Mouse (Mus musculus) inflammation-experienced regulatory T-cells, adult 6 months (primary cell): ENCODE results near the gene Ccdc71. TPM values are rescaled to one million over a fixed set of nuclear protein-coding genes. Genes with fewer than 3 reads are reported as not detected.
A peak's percentile ranks its signal among the peaks of the same experiment; 100 is the strongest.

Source experiments
- ATAC-seq: one replicate; pipeline ENCODE4 v1.8.0; 2017
- polyA plus RNA-seq, 3 experiments: library from polyadenylated mRNA; unstranded; fragments of 100-300 nt; shearing (Covaris generic); gene quantifications; one replicate each; pipeline ENCODE4 v1.2.1; 2017

Ccdc71 gene
- polyA plus RNA-seq, 3 experiments from 2014 or later, result 22.9 to 28.1 (median 27.5) TPM

GRCm38 (mm10) chr9:108490559-108491285, 30.4 kb downstream of the Ccdc71 start, which contains the start of gene Usp19:
Gene Usp19, plus strand, starts transcription at chr9:108490602.
- peak; percentile 94 for ATAC-seq

GRCm38 (mm10) chr9:108491286-108491580, 30.9 kb downstream of the Ccdc71 start:
- no peak for ATAC-seq

- no peak for ATAC-seq
These were observed 31.9 kb downstream of the Ccdc71 start for GRCm38 (mm10) chr9:108492043-108492750.

GRCm38 (mm10) chr9:108493246-108493645, 32.9 kb downstream of the Ccdc71 start:
- no peak for ATAC-seq

GRCm38 (mm10) chr9:108494146-108494825, 34.0 kb downstream of the Ccdc71 start:
- ATAC-seq, result no peak

- ATAC-seq, result no peak
These were observed 34.6 kb downstream of the Ccdc71 start for GRCm38 (mm10) chr9:108494905-108495304.

GRCm38 (mm10) chr9:108499231-108499630, 38.9 kb downstream of the Ccdc71 start:
- ATAC-seq, result no peak

- no peak for ATAC-seq
These were observed 39.6 kb downstream of the Ccdc71 start for GRCm38 (mm10) chr9:108499943-108500342.

GRCm38 (mm10) chr9:108506901-108507300, 46.6 kb downstream of the Ccdc71 start:
- ATAC-seq, result no peak

- ATAC-seq, result peak; percentile 100
These were observed 47.5 kb downstream of the Ccdc71 start, which contains the start of gene Qars for GRCm38 (mm10) chr9:108507619-108508434. Gene Qars, plus strand, starts transcription at chr9:108507706.

- no peak for ATAC-seq
These were observed 48.4 kb downstream of the Ccdc71 start for GRCm38 (mm10) chr9:108508776-108509175.

Other genes starting within 250 kb of the Ccdc71 start
- gene Dag1, start 196.6 kb upstream of the Ccdc71 start, polyA plus RNA-seq, result 1 to 10 TPM; 1.6 to 3.2 (median 2.2) TPM
- gene Nicn1, start 170.1 kb upstream of the Ccdc71 start, polyA plus RNA-seq, result 1 to 10 TPM; 1.2 to 2.6 (median 1.6) TPM
- gene Amt, start 163.7 kb upstream of the Ccdc71 start, polyA plus RNA-seq, result 1 to 10 TPM in 2 of 3 experiments, under 1 TPM in 1; 0.18 to 1.3 (median 1.1) TPM
- gene Rhoa, start 154.4 kb upstream of the Ccdc71 start, polyA plus RNA-seq, result 100 to 1,000 TPM; 323 to 459 (median 386) TPM
- gene Tcta, start 154.4 kb upstream of the Ccdc71 start, polyA plus RNA-seq, result 10 to 100 TPM in 2 of 3 experiments, 1 to 10 TPM in 1; 9.6 to 17.6 (median 14.8) TPM
- gene Gpx1, start 121.6 kb upstream of the Ccdc71 start, polyA plus RNA-seq, result 100 to 1,000 TPM; 489 to 506 (median 494) TPM
- gene Usp4, start 112.7 kb upstream of the Ccdc71 start, polyA plus RNA-seq, result 100 to 1,000 TPM in 2 of 3 experiments, 10 to 100 TPM in 1; 91.3 to 131 (median 111) TPM
- gene 1700102P08Rik, start 67.7 kb upstream of the Ccdc71 start, polyA plus RNA-seq, result 1 to 10 TPM in 2 of 3 experiments, under 1 TPM in 1; 0.78 to 2.2 (median 1.0) TPM
- not detected for gene Ccdc36, start 32.0 kb upstream of the Ccdc71 start, polyA plus RNA-seq
- not detected for gene BC048562, start 24.0 kb upstream of the Ccdc71 start, polyA plus RNA-seq
- 1 to 10 TPM in 2 of 3 experiments, under 1 TPM in 1; 0.94 to 1.9 (median 1.6) TPM for gene Klhdc8b, start 1.1 kb downstream of the Ccdc71 start, polyA plus RNA-seq
- gene Lamb2, start 19.2 kb downstream of the Ccdc71 start, polyA plus RNA-seq, result under 1 TPM in 2 of 3 experiments, not detected in 1; 0.06 to 0.08 TPM
- 10 to 100 TPM; 15.7 to 18.4 (median 18.4) TPM for gene Usp19, start 30.1 kb downstream of the Ccdc71 start, polyA plus RNA-seq
- 100 to 1,000 TPM; 123 to 167 (median 155) TPM for gene Qars, start 47.2 kb downstream of the Ccdc71 start, polyA plus RNA-seq
- gene Qrich1, start 56.3 kb downstream of the Ccdc71 start, polyA plus RNA-seq, result 10 to 100 TPM; 68.0 to 91.8 (median 70.4) TPM
- 100 to 1,000 TPM; 132 to 143 (median 137) TPM for gene Impdh2, start 99.8 kb downstream of the Ccdc71 start, polyA plus RNA-seq
- 10 to 100 TPM; 63.9 to 75.7 (median 73.9) TPM for gene Ndufaf3, start 106.9 kb downstream of the Ccdc71 start, polyA plus RNA-seq
- gene Dalrd3, start 109.4 kb downstream of the Ccdc71 start, polyA plus RNA-seq, result 10 to 100 TPM; 47.6 to 79.7 (median 68.7) TPM
- 10 to 100 TPM; 25.4 to 32.5 (median 28.0) TPM for gene Wdr6, start 118.2 kb downstream of the Ccdc71 start, polyA plus RNA-seq
- gene P4htm, start 137.1 kb downstream of the Ccdc71 start, polyA plus RNA-seq, result 10 to 100 TPM in 1 of 3 experiments, 1 to 10 TPM in 2; 5.6 to 10.9 (median 7.5) TPM
- 10 to 100 TPM; 55.7 to 65.6 (median 62.7) TPM for gene Arih2, start 188.9 kb downstream of the Ccdc71 start, polyA plus RNA-seq
- gene Slc25a20, start 201.6 kb downstream of the Ccdc71 start, polyA plus RNA-seq, result 10 to 100 TPM; 41.0 to 53.4 (median 48.2) TPM
- 10 to 100 TPM in 1 of 3 experiments, 1 to 10 TPM in 2; 7.7 to 11.9 (median 9.2) TPM for gene Prkar2a, start 228.8 kb downstream of the Ccdc71 start, polyA plus RNA-seq